Mouse (Mus musculus): ENCODE data around the gene Rbbp8nl.

DNA sequence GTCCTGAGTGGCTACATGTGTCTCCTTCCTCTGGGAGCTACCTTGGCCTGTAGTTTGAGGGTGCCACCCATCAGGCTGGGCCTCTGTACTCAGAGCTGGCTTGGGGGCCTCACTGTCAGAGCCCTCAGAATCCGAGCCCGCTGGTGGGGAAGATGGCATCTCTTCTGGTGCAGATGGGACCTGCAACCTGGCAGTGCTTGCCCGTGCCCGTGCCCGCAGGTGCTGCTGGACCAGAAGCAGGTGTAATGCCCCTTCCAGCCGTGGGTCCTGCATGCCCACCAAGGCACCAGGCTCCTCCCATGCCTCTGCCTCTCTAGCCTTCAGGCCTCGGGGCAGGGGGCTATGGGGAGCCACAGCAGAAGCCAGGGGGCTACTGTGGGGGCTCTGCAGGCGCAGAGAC is 10.4 kb downstream of the Rbbp8nl start:
- no peak for TF ChIP-seq POLR2A (IDR thresholded peaks at IDR 0.05; ENCODE audit: extremely low read depth, insufficient read depth, low read length)
- no peak for TF ChIP-seq CTCF (IDR thresholded peaks at IDR 0.05; ENCODE audit: extremely low read depth, insufficient read depth, low read length)

Measured in cortical plate, adult 2 months (tissue).